Mouse (Mus musculus) spleen, postnatal 4 days (tissue): ENCODE results near the gene Srpr.
A peak's percentile ranks its signal among the peaks of the same experiment; 100 is the strongest.

Experiments
- DNase-seq, 2 experiments: peaks; one replicate each; pipeline ENCODE4 v3.0.0; 2022; ENCODE audit warnings: low spot score in 2 of 2

The Srpr gene

GRCm38 (mm10) chr9:35199772-35200471 lies at the start of gene Srpr, which contains the start of gene Tirap:
Srpr (plus strand) TSS chr9:35200175.
Tirap (minus strand) TSS chr9:35200291.
- peak; percentile 93 to 98 for DNase-seq

GRCm38 (mm10) chr9:35152923-35153322 lies 47.1 kb upstream of the Srpr start:
- no peak for DNase-seq

- no peak for DNase-seq
These were observed 43.8 kb upstream of the Srpr start for GRCm38 (mm10) chr9:35156002-35156710.

- no peak for DNase-seq
These were observed 43.1 kb upstream of the Srpr start for GRCm38 (mm10) chr9:35156862-35157261.

DNA sequence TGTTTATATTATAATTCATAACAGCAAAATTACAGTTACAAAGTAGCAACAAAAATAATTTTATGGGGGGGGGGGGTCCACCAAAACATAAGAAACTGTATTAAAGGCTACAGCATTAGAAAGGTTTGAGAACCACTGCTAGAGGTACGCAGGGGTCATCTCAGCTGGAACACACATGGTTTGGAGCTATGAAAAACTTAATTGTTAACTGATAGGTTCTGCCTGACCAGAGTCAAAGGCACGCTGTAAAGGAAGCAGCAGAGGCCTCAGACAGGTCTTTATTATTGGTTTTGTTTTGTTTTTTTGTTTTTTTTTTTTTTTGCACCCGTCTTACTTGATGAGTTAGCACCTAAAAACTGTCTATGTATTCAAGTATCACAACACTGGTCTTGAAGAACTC lies 41.5 kb upstream of the Srpr start:
- DNase-seq, result no peak

DNA sequence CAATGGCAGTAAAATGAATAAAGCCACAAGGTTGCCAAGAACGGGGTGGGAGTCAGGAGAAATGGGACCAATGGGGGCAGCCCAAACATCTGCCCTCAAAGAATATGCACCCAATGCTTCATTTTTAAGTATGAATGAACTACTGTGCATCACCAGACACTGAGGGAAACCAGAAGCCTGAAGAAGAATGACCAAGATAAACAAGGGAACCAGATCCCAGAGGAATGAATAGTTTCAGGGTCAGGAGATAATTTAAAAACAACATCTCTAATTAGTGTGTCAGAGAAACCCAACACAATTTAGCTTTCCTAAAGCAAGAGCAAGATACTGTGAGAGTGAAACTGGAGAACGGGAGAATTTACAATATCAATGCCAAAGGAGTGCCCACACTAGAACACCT lies 39.3 kb upstream of the Srpr start:
- no peak for DNase-seq

DNA sequence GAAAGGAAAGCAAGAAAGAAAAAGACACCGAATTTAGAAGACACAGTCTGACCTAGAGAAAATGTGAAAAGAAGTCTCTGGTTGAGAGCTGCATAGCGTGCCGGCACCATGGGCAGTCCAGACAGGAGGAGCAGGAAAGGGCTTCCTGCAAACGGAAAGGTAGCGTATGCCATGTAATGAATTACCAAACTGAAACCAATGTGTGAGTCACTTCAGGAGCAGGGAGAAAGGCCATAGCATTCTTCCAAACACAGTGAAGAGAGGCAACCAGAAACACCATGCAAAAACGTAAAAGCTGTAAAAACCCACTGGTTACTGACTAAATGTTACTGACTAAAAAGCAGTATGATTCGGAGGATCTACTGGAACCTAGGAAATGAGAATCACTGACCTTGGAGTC lies 38.3 kb upstream of the Srpr start:
- no peak for DNase-seq

- no peak for DNase-seq
These were observed 36.8 kb upstream of the Srpr start for GRCm38 (mm10) chr9:35163011-35163690.

DNA sequence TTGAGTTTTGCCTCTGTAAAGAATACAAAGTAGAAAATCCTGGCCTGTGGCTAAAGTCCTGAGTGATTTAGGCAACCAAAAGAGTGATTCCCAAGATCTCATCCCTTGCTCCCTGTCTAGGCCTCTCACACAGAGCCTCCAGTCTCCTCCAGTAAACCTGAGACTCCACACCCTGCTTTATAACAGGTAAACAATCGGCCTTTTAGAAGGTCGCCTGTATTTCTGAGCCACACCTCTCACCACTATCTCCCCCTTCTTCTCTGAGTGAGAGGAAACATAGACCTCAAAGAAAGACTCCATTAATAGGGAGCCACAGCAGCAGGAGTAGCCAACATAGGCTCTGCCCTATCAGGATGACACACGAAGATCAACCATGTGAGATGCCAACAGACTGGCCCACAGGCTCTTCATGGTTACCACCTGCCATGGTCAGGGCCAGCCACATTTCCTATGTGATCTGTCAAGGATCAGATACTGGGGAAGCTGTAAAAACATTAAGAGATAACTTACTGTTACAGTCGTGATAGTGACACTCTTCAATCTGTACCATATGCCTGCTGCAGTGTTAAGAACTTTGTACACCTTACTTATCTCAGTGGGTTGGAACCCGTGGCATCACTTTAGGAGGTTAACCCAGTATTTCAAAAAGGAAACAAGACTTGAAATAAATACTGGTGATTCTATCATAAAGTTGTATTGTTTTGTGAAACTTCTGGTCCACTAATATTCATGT lies 35.7 kb upstream of the Srpr start:
- no peak for DNase-seq

DNA sequence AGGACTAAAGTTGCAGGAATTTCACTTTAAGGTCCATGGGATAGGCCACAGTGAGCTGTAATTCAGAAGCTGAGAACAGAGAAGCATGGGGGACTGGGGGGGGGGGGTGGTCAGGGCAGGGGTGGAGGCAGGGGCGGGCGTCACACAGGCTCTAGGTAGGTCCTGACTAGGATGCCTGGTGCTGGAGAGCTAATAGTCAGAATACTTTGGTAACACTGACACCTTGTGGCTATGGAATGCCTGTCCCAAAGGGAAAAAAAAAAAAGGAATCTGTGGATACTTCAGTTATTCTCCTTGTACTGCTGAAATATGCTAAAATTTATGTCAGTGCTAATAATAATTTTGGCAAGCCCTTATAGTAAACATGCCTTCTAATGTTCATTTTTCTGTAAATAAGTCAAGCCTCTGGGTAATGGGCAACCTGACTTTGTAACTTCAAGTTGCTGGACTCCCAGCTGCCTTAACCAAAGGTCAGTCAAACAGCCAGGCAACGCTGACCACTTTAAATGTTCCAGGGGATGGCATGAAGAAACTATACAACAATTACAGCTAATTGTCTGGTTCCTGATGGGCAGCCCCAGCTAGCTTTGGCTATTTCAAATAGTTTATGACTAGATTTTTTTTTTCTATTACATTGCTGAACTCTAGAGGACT lies 33.7 kb upstream of the Srpr start:
- no peak for DNase-seq

- DNase-seq, result no peak
These were observed 33.0 kb upstream of the Srpr start for GRCm38 (mm10) chr9:35166798-35167635.

DNA sequence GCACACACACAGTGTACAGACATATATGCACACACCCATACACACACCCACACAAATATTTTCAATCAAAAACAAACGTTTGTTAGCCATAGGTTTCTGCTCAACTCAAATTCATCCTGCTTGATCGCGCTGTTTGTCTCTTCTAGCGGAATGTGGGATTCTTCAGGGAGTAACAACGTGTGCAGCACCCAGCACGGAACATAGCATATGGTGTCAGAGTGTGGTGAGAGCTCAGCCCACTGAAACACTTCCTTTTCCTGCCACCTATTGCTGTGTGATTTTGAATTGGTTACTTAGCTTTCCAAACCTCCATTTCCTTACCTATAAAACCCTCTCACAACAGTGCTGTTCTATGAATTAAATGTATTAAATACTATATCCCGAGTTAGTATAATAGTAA lies 29.9 kb upstream of the Srpr start:
- no peak for DNase-seq

DNA sequence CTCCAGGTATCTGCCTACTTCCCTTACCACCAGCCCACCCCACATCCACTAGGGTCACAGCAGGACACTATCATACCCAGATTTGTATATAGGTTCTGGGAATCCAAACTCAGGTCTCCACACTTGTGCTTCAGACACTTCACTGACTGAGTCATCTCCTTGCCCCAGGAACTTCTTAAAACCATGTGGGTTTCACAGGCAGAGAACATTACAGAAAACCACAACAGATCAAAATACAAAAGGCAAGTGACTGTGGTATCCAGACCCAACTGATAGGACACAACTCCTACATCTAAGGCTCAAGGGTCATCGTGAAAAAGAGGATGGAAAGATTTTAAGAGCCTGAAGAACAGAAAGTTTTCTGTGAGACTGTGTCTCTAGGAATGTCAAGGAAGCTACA lies 26.6 kb upstream of the Srpr start:
- no peak for DNase-seq

DNA sequence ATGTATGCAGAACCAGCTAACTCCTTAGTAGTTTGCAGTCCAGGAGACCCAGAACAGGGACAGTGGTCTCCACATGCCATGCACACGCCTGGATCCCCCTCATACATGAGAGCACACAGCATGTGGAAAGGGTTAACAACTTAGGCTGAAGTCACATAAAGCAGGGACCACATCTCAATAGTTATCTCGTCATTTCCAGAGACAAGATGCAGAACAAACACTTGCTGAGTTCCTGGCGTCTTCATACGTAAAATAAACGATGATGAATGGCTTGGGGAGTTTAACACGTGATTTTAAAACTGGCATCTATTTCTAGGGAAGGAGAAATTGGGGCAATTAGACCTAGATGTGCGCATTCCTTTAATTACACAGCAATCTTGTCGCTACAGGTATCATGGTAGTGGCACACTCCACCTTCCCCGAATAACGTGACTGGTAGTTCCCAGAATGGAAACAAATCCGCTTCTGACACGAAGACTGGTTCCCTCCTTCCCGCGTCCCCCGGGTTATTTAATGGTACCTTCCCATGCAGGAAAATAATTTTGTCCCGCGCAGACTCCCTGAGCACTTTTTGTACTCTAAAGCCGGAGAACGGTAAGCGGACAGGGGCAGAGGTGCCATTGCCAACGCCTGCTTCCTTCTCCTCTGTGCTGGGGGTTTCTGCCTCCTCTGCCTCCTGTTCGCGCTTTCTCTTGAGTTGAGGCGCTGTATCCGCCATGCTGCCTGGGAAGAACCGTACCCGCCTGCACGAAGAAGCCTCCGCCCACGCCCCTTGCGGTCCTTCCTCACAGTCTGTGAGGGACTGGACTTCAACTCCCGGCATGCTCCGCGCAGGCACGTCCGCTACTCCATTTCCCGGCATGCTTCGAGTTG lies 24.5 kb upstream of the Srpr start, which contains the start of gene Dcps:
Dcps (minus strand) TSS at position 811 of the 873 bp plus-strand sequence.
- peak; percentile 91 to 95 for DNase-seq

- no peak for DNase-seq
These were observed 23.8 kb upstream of the Srpr start for GRCm38 (mm10) chr9:35176124-35176659.

DNA sequence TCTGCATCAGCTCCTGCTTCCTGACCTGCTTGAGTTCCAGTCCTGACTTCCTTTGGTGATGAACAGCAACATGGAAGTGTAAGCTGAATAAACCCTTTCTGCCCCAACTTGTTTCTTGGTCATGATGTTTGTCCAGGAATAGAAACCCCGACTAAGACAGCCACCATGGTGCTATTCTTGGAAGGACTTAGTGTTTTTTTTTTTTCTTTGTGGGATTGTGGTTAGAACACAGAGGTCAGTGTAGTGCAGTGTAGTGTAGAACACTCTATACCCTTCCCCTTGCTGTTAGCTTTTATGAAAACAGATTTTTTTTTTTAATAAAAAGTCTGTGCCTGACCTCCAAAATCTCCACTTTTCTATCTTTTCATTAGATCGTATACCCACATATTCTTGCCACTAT lies 17.1 kb upstream of the Srpr start:
- no peak for DNase-seq

GRCm38 (mm10) chr9:35183359-35183758 lies 16.6 kb upstream of the Srpr start:
- peak in 1 of 2 experiments; percentile 66 for DNase-seq

DNA sequence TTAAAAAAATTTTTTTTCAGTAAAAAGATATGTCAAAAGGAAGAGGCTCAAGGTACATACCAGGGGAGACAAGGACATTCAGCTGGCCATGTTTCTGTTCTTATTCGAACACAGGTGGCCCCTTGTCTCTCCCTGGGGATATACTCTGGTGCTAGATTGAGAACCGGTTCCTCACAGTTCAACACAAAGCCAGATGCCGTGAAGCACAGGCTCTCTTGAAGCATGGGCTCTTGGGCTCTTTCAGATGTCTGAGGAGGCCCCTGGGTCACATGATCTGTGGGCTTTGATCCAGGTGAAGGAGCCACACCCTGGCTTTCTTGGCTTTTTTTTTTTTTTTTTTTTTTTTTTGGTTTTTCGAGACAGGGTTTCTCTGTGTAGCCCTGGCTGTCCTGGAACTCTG lies 13.5 kb upstream of the Srpr start:
- DNase-seq, result peak in 1 of 2 experiments; percentile 33

DNA sequence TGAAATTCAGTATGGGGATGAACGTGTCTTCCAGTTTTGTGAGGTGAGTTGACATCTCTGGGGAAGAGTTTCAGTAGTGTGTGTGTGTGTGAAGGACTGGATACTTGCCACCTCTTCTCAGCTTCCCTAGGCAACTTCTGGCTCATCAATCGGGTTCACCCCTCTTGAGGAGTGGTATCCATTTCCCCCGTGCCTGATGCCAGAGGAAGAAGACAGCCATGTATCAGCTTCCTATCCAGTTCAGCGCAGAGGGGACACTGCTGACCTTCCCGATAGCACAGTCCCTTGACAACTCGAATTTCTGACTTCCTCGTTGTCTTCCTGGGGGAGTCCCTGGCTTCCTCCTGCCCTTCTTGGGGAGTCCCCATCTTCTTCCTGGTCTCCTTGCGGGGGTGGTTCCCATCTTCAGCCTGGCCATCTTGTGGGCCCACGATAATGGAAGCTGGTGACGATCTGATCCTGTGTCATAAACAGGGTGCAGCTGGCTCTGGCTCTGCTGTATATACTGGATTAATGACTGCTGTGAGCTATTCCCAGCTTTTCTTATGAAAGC lies 12.5 kb upstream of the Srpr start:
- DNase-seq, result no peak
